Mouse (Mus musculus): ENCODE results near the gene Zfhx3.

Gene Zfhx3

DNA sequence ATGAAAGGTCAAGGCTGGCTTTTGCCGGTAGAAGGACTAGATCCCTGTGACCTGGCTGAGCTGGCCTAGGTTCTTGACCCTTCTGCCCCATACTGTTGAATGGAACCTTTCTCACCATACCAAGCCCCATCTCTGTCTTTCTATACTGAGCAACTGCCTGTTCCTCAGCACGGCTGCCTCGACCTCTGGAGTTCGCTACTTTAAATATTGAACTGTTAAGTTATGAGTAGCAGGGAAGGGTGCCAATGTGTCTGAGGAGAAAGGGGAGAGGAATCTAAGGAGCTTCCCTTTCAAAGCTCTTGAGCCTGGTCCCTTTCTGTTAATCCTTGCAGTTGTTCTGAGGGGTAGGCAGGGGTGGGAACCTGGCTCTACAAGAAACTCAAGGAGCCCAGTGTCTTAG, 799.2 kb downstream of the Zfhx3 start:
- no peak for DNase-seq (ENCODE audit: low spot score in 2 of 2)

DNA sequence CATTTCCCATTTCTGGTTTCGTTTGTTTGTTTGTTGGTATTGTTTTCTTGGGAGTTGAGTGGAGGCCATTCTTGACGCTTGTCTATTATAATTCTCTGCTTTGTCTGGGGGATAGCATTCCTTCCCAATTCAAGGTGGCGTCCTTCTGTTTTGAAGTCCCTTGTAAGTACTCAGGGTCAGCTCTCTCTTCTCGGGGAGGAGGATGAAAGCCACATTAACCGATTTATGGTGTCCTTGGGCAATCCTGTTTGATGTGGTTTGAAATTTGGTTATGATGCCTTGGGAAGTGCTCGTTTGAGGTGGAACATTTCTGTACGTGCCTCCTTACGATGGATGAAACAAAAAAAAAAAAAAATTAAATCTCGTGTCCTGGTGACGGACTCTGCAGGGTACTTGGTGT, 800.0 kb downstream of the Zfhx3 start:
- DNase-seq (ENCODE audit: low spot score in 2 of 2), result no peak

DNA sequence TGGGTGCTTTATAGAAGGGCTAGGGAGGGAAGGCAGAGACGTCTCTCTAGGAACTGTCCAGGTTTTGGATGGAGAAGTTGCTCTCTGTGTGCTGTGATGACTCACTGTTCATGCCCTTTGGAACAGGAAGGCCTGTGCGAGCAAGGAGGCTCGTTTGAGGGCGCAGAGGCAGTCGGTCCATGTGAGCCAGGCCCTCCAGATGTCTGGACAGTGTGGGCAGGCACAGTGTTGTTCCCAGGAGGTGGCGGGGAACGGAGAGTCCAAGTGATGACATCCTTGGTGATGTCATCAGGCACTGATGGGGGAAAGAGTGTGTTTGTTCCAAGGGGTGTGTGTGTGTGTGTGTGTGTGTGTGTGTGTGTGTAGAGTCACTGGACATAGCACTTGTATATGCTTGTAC, 800.8 kb downstream of the Zfhx3 start:
- no peak for DNase-seq (ENCODE audit: low spot score in 2 of 2)

DNA sequence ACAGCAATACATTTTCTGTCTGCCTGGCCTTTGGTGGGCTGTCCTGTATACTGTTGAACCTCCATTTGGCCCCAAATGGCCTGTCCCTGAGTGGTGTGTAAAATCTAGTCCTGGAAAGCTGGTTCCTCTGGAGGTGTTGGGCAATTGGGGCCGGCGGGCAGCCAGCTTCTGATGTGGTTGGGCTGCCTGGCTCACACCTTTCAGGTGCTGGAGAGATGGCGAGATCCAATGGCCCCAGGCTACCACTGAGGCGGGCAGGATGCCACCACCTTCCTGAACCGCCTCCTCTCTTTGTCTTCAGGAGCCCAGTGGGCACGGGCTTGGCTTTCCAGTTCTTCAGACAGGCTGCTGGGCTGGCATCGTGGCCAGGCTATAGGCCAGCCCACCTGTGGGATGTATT, 803.1 kb downstream of the Zfhx3 start:
- no peak for DNase-seq (ENCODE audit: low spot score in 2 of 2)

DNA sequence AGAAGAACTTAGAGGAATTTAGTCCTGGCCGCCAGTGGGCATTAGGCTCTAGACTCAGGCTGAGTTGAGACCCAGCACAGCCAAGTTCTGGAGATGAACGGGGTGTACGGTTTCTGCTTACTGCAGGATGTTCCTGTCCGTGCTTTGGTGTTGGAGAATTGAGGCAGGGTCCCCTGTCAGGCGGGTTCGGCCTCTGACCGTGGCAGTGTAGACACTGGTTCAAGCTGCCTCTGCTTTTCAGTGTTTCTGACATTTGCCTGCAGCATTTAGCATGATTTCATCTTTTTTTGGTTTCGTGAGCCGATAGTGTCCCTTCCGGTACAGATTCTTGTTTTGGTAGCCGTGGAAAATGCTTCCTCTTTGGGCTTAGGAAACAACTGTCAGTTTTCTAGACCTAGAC, 805.7 kb downstream of the Zfhx3 start:
- DNase-seq (ENCODE audit: low spot score in 2 of 2), result no peak

DNA sequence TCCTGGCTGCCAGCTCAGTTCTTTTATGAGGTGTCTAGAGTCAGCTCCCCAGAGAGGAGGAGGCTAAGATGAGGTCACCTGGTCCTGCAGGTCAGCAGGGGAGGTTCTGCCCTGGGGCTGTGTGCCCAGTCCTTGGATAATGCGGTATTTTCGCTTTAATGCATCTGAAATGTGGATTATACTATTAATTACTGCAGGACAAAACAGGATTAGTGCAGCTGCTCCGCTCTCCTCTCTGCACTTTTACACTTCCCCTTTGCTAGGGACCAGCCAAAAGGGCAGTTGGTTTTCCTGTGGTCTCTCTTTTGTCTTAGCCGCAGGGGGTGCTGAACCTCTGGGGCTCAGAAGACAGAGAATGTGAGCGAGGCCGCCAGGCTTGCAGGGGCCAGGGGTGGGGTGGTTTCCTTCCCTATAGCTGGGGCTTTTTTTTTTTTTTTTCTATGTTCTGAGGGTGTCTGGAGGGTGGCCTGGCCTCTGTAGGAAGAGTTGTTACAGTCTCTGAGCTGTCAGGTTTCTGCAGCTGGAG, 806.5 kb downstream of the Zfhx3 start:
- peak in 1 of 2 experiments; percentile 29 for DNase-seq (ENCODE audit: low spot score in 2 of 2)

DNA sequence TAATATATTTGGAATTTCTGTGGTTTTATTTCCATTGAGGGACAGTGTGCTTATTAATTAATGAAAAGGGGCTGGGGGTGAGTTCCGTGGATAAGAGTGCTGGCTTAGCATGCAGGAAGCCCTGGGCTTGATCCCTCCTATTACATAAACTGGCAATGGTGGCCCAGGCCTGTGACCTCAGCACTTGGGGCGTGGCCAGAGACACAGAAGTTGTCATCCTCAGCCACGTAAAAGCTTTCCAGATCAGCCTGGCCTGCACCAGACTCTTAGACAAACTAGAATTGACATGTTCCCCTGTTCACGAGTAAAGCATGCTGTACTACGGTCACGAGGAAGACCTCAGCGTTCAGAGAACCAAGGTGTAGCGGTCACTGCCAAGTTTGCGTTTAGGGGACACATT, 808.4 kb downstream of the Zfhx3 start:
- DNase-seq (ENCODE audit: low spot score in 2 of 2), result no peak

DNA sequence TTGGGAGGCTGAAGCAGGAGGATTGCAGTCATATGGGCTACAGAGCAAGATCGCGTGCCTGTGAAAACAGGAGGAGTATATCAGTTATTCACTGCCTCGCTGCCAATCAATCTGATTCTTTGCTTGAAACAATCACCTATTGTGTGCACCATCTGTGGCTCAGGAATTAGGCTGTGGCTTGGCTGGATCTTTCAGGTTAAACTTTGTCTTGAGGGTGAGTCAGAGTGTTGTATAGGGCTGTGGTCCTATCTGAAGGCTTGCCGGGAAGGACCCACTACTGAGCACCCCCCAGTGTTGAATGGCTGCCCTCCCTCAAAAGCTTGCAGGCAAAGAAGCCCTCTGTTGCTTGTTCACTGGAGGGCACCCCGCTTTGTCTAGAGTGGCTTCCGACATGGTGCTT, 812.1 kb downstream of the Zfhx3 start:
- no peak for DNase-seq (ENCODE audit: low spot score in 2 of 2)

DNA sequence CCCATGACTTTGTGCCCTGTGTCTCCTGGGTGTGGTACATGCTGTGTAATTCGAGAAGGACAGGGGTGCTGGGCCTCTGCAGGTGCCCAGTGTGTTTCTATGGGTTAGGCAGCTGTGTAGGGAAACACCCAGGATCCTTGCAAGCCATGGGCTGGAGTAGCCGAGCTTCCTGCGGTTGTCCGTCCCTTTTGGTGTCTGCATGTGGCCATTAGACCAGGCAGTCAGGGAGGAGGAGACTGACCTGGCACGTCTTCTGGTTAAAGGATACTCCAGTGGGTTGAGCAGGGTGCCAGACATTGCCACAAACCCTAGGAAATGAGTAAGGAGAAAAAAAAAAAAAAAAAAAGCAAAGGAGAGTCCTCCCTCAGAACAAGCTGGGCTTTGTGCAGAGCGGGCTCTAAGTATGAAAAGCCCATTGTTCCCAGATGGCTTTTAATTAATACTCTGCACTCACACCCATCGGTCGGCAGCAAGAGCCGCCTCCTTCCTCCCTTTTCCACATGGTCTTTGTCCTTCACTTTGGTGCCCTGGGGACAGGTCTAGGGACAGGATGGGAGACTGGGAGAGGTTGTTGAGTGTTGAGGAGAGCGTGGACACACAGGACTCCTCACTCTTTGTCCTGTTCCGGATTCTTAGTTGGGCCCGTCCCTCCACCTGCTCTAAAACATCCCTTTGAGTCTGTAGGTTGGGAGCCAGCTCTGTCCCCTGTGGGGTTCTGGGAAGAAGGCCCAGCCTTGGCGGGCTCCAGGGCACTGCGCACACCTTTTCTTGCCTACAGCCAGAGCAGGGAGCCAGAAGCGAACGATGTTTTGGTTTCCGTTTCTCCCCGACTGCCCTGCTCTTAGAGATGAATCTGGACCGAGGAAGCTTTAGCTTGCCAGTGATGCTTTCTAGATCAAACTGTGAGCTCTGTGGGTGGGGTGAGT, 813.2 kb downstream of the Zfhx3 start:
- DNase-seq (ENCODE audit: low spot score in 2 of 2), result no peak

DNA sequence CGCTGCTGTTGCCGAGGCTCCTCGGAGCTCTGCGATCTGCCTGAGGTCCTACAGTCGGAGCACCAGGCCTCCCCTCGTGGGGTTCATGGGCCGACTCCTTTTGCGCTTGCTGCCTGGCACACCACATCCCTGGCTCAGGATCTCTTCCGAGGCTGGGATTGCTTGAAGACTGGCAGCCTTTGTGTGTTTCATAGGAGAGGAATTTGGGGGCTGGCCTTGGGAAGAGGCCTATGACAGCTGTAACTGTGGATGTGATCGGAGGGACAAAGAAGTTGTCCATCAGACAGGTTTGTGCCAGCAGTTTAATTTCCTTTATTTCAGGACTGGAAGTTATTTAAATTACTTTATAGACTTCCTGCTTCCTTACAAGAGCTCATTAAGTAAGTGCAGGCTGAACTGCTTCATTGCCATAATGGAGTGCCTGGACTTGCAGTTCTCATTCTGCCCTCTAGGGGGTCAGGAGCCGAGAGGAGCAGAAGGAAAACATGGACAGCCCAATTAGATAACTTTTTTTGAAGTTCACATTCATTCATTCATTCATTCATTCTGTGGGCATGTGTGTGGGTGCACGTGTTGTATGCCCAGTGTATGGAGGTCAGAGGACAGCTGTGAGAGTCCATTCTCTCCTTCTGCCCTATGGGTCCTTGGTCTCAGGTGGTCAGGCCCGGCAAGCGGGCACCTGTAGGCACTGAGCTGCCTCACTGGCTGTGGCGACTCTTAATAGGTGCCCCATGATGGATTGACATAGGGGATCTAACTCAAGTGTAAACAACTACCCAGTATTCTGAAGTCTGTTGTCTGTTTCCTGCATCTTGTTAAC, 817.3 kb downstream of the Zfhx3 start:
- peak in 1 of 2 experiments; percentile 49 for DNase-seq (ENCODE audit: low spot score in 2 of 2)

DNA sequence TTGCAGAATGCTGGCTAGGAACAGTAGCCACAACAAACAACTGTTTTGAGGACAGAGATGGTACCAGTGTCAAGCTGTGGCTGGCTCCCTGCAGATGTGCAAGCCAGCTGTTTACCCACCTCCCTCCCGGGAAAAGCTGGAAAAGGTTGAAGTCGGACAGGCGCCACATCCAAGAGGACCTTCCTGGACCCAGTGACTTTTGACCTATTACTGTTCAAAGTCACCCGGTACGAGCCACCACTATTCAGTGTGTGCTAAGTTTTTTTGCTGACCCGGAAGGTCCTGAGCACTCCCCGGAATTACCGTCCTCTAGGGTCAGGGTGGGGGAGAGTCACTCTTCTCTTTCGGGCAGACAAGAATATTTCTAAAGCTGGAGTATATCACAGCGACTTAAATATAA, 818.3 kb downstream of the Zfhx3 start:
- DNase-seq (ENCODE audit: low spot score in 2 of 2), result no peak

DNA sequence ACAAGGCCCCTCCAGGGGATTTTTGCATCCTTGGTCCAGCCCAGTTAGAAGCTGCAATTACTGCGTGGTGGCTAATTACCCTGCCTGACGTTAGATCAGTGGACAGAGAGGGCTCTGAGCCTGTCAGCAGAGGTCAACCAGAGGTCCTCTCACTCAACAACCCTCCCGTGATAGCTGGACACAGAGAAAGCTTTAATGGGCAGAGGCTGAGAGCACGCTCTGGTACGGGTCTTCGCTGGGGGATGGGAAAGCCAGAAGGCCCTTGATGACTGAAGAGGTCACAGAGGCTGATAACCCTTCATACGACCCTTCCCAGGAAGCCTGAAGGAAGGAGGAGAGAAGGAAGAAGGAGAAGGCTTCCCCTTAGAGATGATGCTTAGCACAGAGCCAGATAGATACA, 820.1 kb downstream of the Zfhx3 start:
- DNase-seq (ENCODE audit: low spot score in 2 of 2), result no peak

DNA sequence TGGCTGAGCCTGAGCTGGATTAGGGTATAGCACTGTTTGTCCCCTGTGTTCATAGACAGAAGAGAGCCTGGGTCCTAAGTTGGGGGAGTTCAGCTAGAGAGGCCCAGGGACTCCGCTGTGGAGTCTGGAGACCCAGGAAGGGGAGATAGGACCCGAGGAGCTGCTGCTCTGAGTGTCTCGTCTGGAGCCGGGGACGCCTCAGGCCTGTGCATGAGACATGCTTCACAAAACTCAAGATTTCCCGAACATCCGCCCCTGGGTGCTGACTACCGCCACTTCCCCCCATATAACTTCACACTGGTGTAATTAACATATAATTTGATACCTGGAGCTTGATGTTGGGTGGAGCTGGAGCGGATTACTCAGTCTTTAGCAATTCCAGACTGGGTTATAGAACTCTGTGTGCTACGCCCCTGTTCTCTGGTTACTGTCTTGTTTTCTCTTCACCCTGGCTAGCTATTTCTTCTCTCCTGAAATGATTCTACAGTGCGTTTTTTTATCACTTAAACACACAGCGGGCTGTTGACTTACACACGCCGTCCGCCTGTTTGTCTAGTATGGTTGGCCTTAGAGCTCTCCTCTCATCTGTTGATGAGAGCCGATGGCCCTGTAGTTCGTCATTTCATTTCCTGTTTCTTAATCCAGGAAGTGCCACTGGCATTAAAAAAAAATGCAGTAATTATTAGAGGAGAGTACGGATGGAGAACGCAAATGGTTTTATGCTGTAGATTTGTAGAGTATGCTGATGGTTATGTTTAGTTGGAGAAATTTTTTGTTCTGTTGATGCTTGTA, 822.2 kb downstream of the Zfhx3 start:
- no peak for DNase-seq (ENCODE audit: low spot score in 2 of 2)

DNA sequence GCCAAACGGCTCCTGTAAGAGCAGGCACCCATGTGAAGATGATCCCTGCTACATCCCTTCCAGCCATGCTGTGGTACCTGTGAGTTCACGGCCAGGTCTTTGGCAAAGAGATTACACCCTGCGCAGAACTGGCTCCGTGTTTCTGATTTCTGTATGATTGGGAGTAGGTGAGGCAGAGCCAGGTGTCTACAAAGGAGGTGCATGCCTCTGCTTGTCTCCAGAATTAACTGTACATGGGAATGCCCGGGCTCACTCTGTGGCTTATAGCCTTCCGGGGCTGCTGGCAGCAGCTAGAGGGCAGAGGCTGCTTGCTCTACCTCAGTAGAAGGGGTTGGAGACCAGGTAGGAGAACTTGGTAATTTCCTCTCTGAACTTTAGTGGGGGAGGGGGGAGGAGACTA, 823.7 kb downstream of the Zfhx3 start:
- DNase-seq (ENCODE audit: low spot score in 2 of 2), result no peak

DNA sequence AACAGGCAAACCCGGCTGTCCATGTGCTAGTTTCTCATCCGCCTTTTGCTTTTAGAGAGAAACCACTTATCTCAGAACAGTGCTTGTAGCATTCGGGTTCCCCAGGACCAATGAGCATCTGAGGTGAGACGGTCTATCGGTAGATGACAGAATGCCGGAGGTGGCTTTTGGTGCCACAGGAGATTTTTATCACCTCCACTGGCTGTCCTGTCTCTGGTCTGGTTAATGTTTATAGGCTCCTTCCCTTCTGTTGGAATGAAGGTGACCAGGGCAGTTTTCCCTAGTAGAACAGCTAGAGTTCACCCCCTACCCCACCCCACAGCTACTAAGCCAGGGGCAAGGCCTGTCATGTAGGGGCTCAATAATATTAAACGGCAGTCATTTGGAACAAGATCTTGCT, 825.6 kb downstream of the Zfhx3 start:
- DNase-seq (ENCODE audit: low spot score in 2 of 2), result no peak

DNA sequence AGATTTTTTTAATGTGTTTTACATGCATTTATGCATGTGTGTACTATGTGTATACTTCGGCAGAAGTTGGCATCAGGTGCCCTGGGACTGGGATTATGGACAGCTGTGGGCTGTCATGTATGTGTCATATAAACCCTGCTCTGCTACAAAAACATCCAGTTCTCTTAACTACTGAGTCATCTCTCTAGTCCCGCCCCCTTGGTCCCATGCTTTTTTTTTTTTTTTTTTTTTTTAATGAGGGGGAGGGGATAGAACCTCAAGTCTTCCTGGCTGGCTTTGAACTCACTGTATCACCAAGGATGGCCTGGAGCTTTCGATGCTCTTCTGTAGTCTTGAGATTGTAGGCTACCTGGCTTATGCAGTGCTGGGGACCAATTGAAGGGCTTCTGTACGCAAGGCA, 827.9 kb downstream of the Zfhx3 start:
- no peak for DNase-seq (ENCODE audit: low spot score in 2 of 2)

DNA sequence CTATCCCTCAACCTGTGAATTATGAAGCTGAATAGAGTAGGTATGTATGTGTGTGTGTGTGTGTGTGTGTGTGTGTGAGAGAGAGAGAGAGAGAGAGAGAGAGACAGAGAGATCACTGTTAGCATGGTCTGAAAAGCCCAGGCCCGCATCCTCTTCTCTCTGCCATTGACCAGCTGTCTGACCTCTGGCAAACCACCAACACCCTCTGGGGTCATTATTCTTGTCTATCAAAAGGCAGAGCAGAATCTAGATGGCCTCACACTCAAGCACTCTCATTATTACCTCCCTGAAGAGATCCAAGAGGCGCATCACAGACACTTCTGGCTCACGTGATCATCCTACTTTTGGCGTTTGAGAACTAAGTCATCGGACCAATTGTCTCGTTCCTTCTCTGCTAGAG, 831.0 kb downstream of the Zfhx3 start:
- no peak for DNase-seq (ENCODE audit: low spot score in 2 of 2)

DNA sequence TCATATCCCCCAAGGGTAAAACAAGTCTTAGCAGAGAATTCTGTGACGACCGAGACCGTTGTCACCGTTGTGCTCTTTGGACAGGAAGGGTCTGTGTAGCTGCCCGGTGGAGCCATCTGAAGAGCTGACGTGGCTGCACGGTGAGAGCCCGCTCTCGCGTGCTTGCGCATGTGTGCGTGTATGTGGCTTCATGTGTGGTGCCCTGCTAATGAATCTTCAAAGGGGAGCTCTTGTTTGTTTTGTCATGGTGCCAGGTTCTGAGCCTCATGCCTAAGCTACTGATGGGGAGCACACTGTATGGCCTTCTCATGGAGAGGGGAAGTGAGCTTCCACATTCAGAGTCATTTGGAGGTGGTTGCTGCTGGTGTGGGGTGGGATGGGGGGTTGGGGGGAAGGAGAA, 835.6 kb downstream of the Zfhx3 start:
- no peak for DNase-seq (ENCODE audit: low spot score in 2 of 2)

DNA sequence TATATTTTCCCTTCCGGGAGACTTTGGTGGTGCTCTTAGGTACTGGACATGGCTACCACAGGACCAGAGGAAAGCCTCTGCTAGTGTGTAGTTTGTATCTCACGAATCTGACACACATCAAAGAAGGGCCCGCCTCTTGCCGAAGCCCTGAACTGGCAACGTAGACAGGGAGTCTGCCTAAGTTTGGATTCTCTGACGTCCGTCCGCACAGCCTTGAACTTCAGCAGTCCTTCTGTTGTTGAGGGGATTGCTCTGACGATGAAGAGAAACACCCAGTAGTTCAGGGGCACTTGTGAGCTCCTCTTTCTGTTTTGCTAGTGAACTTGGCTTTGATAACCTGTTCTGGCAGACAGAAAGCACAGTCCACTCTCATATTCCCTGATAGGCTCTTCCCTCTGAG, 836.1 kb downstream of the Zfhx3 start:
- DNase-seq (ENCODE audit: low spot score in 2 of 2), result no peak

DNA sequence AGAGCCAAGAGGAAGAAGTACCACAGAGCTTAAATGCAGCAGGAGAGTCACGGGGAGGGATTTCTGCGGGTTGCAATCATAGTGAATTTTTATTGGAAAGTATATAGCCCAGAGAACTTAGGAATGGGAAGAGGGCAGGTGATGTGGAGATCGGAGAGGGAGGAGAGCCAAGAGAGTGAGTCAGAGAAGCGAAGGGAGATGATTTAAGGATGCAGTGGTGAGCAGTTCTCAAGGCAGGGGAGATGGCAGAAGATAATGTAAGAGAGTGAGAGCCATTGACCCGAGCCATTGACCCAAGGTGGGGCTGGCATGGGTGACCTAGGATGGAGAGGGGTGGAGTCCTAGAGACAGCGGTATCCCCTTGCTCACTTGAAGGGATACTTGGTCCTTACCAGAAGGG, 838.3 kb downstream of the Zfhx3 start:
- DNase-seq (ENCODE audit: low spot score in 2 of 2), result no peak

DNA sequence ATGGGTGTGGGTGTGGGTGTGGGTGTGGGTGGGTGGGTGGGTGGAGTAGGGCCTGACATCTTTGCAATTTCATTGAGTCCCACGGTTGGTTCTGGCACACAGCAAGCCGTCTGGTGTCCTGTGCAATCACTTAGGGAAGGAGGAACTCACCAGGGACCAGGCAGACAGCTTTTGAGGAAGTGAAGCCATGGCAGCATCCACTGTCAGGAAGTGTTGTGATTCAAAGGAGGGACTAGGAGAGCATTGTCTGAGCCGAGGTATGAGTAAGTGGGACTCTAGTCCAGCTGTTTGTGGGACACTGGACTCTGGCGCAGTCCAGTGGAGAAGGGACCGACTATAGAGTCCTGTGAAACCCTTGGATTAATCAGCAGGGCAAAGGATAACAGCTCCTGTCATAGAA, 838.7 kb downstream of the Zfhx3 start:
- peak in 1 of 2 experiments; percentile 12 for DNase-seq (ENCODE audit: low spot score in 2 of 2)

DNA sequence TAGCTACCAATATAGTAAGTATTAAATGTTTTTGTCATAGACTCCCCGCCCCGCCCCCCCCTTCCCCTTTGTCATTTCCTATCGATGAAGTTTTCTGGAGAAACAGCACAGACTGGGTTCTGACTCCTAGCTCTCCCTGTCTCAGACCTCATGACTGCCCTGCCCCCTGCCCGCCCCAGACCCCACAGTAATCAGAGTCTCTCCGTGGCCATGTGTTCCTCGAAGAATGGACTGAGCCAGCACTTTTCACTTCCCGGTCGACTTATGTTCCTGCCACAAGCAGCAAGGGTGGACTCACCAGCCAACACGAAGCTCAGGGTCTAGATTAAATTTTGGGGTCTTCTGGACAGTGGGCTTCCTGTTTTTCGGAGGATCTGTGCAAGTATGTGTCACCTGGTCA, 840.7 kb downstream of the Zfhx3 start:
- no peak for DNase-seq (ENCODE audit: low spot score in 2 of 2)

Measured in left cerebral cortex, adult 9 months (tissue).